Mouse (Mus musculus) embryonic fibroblast, embryonic 13.5 days (primary cell): Measurements from ENCODE around the gene Gm20388.

Source experiments
- CTCF ChIP-seq: IDR thresholded peaks from 2 replicates; pipeline ENCODE4 v1.5.1; 2011; ENCODE audit warnings: mild to moderate bottlenecking, control low read depth, low read length, moderate library complexity, borderline replicate concordance; ENCODE audit not compliant: insufficient read depth
- POLR2A ChIP-seq: IDR thresholded peaks from 2 replicates; pipeline ENCODE4 v1.6.1; 2011; ENCODE audit warnings: low read depth, mild to moderate bottlenecking, control low read depth, low read length, moderate library complexity

GRCm38 (mm10) chr8:121530639-121531038 lies 1620.0 kb downstream of the Gm20388 start:
- TF ChIP-seq POLR2A (no peak), CTCF (no peak)
